Mouse (Mus musculus): Measurements from ENCODE around the gene Tial1. TPM values are rescaled to one million over a fixed set of nuclear protein-coding genes. Genes with fewer than 3 reads are reported as not detected.

Tial1 gene
- polyA plus RNA-seq, 1 experiment, result 138 TPM

DNA sequence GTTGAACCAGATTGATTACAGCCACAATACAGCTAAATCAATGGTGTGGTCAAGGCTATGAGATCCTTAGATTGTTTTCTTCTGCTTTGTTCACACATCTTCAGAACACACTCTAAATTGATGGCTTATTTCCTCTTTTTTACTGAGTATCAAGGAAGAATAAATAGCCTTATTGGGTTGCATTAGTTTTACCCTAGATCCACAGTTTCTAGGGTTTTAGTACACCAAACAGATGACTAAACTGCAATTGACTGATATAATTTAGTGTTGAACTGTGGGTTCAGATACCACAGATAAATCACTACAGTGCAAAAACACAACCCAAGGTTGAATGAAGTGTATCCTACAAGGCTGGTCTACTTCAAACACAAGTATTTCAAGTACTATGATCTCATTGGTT, 3.5 kb downstream of the Tial1 start:
- peaks cover 14% of the 10 kb centered on the region for H3K4me1 ChIP-seq (ENCODE audit: control insufficient read depth, insufficient read depth, low read length)
- no peak overlapping the region for H3K4me3 ChIP-seq (ENCODE audit: insufficient read depth, low read length)
- TF ChIP-seq CTCF (IDR thresholded peaks at IDR 0.05; ENCODE audit: low read depth, low read length) (no peak), POLR2A (IDR thresholded peaks at IDR 0.05; ENCODE audit: borderline replicate concordance, low read depth, low read length) (no peak)
- no peak overlapping the region for H3K27ac ChIP-seq (ENCODE audit: insufficient read depth, low read depth, low read length)

DNA sequence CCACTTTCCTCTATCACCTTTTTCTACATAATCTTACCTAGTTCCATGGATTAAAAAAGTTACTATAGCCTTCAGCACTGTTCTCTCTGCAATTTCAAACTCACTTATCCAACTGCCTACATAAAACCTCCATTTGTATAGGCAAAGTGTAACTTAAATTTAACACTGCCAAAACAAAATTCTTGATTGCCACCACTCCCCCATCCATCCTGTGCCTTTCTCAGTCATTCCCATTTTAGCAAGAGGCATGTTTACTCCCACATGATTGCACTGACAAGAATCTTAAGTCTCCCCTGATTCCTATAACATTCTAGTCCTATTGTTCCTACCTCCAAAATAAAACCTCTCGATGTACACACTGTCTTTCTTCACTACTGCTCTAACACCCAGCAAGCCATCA, 8.8 kb downstream of the Tial1 start:
- no peak for TF ChIP-seq CTCF (IDR thresholded peaks at IDR 0.05; ENCODE audit: low read depth, low read length)
- TF ChIP-seq POLR2A (IDR thresholded peaks at IDR 0.05; ENCODE audit: borderline replicate concordance, low read depth, low read length), result no peak
- H3K4me3 ChIP-seq (ENCODE audit: insufficient read depth, low read length), result no peak overlapping the region
- no peak overlapping the region for H3K27ac ChIP-seq (ENCODE audit: insufficient read depth, low read depth, low read length)

DNA sequence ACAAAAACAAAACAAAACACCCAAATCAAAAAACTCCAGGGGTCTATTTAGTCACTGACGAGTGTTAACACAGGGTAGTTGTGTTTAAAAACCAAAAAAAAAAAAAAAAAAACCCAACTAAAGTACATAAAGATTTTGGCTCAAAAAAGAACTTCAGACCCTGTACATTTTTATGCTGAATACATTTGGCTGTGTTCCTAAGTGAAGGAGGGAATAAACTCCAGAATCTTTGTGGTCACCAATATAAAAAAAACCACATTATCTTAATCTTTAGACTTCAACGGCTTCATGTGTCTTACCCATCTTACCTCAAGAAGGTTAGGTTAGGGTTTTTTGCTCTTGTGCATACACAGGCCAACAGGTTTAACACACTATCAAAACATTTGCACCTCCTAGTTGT, 20.9 kb downstream of the Tial1 start:
- H3K4me1 ChIP-seq (ENCODE audit: control insufficient read depth, insufficient read depth, low read length), result no peaks in the 10 kb centered on the region
- H3K27ac ChIP-seq (ENCODE audit: insufficient read depth, low read depth, low read length), result no peak overlapping the region
- no peak overlapping the region for H3K4me3 ChIP-seq (ENCODE audit: insufficient read depth, low read length)
- no peak for TF ChIP-seq CTCF (IDR thresholded peaks at IDR 0.05; ENCODE audit: low read depth, low read length)
- no peak for TF ChIP-seq POLR2A (IDR thresholded peaks at IDR 0.05; ENCODE audit: borderline replicate concordance, low read depth, low read length)

More for the DNA sequence above, 8.8 kb downstream of the Tial1 start:
- H3K4me1 ChIP-seq (ENCODE audit: control insufficient read depth, insufficient read depth, low read length), result peaks cover 8% of the 10 kb centered on the region

DNA sequence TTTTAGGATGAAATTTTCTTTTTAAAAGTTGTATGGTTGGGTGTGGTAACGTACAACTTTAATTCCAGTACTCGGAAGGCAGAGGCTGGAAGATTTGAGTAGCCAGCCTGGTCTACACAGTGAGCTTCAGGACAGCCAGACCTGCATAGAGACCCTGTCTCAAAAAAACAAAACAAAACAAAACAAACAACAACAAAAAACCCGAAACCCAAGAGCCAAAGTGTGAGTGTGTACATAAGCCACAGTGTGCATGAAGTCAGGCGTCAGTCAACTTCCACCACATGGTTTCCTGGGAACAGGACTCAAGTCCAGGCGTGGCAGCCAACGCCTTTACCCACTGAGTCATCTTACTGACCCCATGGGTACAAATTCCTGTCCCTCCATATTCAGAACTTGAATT, 22.3 kb downstream of the Tial1 start:
- Histone ChIP-seq H3K27ac (ENCODE audit: insufficient read depth, low read depth, low read length) (no peak overlapping the region), H3K4me1 (ENCODE audit: control insufficient read depth, insufficient read depth, low read length) (no peaks in the 10 kb centered on the region), H3K4me3 (ENCODE audit: insufficient read depth, low read length) (no peak overlapping the region)
- TF ChIP-seq CTCF (IDR thresholded peaks at IDR 0.05; ENCODE audit: low read depth, low read length), result no peak
- no peak for TF ChIP-seq POLR2A (IDR thresholded peaks at IDR 0.05; ENCODE audit: borderline replicate concordance, low read depth, low read length)

DNA sequence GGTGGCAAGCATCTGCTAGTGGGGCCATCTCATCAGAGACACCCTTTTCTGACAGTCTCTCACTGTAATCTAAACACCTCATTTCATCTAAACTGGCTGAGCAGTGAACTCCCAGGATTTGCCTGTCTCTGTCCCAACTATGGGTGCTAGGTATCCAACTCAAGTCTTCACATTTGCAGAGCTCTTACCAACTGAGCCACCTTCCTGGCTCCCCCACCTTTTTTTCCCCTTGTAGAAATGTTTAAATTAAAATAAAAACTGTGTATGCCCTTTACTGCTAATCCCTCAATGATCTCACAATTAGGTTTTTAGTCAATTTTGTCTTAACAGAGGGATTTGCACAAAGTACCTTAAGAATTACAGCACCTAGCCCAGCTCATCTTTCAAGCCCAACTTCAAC, 23.4 kb downstream of the Tial1 start:
- no peak overlapping the region for H3K27ac ChIP-seq (ENCODE audit: insufficient read depth, low read depth, low read length)
- no peak overlapping the region for H3K4me3 ChIP-seq (ENCODE audit: insufficient read depth, low read length)
- H3K4me1 ChIP-seq (ENCODE audit: control insufficient read depth, insufficient read depth, low read length), result no peaks in the 10 kb centered on the region
- TF ChIP-seq POLR2A (IDR thresholded peaks at IDR 0.05; ENCODE audit: borderline replicate concordance, low read depth, low read length), result no peak
- no peak for TF ChIP-seq CTCF (IDR thresholded peaks at IDR 0.05; ENCODE audit: low read depth, low read length)

DNA sequence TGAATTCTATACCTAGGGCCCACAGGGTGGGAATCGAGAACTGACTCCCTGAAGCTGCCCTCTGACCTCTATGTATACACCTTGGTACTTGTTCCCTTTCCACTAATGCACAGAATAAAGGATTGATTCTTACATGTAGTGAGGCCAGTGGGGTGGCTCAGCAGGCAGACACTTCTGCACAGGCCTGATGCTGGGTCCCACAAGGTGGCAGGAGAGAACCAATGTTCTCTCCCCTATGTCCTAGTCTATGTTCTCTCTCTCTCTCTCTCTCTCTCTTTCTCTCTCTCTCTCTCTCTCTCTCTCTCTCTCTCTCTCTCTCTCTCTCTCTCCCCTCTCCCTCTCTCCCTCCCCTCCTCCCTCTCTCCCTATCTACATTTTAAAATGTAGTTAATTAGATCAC, 28.3 kb downstream of the Tial1 start:
- TF ChIP-seq POLR2A (IDR thresholded peaks at IDR 0.05; ENCODE audit: borderline replicate concordance, low read depth, low read length) (no peak), CTCF (IDR thresholded peaks at IDR 0.05; ENCODE audit: low read depth, low read length) (no peak)
- H3K4me3 ChIP-seq (ENCODE audit: insufficient read depth, low read length), result no peak overlapping the region
- H3K27ac ChIP-seq (ENCODE audit: insufficient read depth, low read depth, low read length), result no peak overlapping the region
- no peaks in the 10 kb centered on the region for H3K4me1 ChIP-seq (ENCODE audit: control insufficient read depth, insufficient read depth, low read length)

DNA sequence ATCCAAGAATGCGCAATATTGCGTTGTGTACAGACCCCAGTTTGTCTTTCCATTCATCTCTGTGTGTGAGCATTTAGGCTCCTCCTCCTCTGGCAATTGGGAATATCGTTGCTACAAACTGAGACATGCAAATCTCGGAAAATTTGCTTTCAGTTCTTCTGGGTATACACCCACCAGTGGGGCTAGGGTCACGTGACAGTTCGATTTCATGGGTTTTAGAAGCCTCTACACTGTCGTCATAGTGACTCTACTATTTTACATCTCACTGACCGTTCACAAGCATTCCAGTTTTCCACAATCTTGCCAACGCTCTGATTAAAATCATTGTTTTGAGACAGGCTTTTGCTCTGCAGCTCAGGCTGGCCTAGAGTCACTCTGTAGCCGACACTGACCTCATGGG, 28.9 kb downstream of the Tial1 start:
- Histone ChIP-seq H3K4me1 (ENCODE audit: control insufficient read depth, insufficient read depth, low read length) (no peaks in the 10 kb centered on the region), H3K4me3 (ENCODE audit: insufficient read depth, low read length) (no peak overlapping the region), H3K27ac (ENCODE audit: insufficient read depth, low read depth, low read length) (no peak overlapping the region)
- TF ChIP-seq POLR2A (IDR thresholded peaks at IDR 0.05; ENCODE audit: borderline replicate concordance, low read depth, low read length) (no peak), CTCF (IDR thresholded peaks at IDR 0.05; ENCODE audit: low read depth, low read length) (no peak)

DNA sequence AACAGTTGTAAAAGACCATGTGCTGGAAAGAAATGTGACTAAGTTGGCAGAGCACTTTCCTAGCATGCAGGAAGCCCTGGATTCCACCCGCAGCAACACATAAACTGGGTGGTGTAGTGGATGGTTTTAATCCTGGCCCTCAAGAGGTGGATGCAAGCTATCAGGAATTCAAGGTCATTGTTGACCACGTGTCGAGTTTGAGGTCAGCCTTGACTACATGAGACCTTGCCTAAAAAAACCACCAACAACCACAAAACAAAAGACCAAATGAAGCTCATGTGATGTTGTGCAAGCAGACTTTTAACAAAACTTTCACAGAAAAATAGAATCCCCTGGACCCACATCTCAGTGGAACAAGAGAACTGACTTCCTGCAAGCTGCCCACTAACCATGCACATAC, 39.0 kb downstream of the Tial1 start:
- H3K4me1 ChIP-seq (ENCODE audit: control insufficient read depth, insufficient read depth, low read length), result peaks cover 3% of the 10 kb centered on the region; the same call in 1 of the 2 replicates
- TF ChIP-seq POLR2A (IDR thresholded peaks at IDR 0.05; ENCODE audit: borderline replicate concordance, low read depth, low read length) (no peak), CTCF (IDR thresholded peaks at IDR 0.05; ENCODE audit: low read depth, low read length) (no peak)

DNA sequence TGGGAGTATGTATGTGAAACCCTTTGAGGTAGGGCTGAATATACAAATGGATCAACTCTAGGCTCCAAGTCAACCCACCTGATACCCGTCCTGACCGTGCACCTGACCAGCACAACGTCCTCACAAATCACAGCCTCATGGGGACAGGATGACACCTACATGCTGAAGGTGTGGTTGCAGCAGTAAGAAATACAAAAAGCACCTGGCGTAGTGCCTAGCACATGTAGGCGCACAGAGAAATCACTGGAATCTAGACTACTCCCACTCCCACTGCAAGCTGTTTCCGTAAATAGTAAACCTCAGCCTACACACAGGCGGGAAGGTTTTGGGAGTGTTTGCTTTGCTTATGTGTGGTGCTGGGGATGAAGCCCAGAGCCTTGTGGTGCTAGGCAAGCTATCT, 39.8 kb downstream of the Tial1 start:
- no peak overlapping the region for H3K27ac ChIP-seq (ENCODE audit: insufficient read depth, low read depth, low read length)
- H3K4me3 ChIP-seq (ENCODE audit: insufficient read depth, low read length), result no peak overlapping the region
- no peak for TF ChIP-seq CTCF (IDR thresholded peaks at IDR 0.05; ENCODE audit: low read depth, low read length)
- no peak for TF ChIP-seq POLR2A (IDR thresholded peaks at IDR 0.05; ENCODE audit: borderline replicate concordance, low read depth, low read length)
- peaks cover 9% of the 10 kb centered on the region; the same call in 1 of the 2 replicates for H3K4me1 ChIP-seq (ENCODE audit: control insufficient read depth, insufficient read depth, low read length)

More for the DNA sequence above, 39.0 kb downstream of the Tial1 start:
- no peak overlapping the region for H3K27ac ChIP-seq (ENCODE audit: insufficient read depth, low read depth, low read length)
- no peak overlapping the region for H3K4me3 ChIP-seq (ENCODE audit: insufficient read depth, low read length)

DNA sequence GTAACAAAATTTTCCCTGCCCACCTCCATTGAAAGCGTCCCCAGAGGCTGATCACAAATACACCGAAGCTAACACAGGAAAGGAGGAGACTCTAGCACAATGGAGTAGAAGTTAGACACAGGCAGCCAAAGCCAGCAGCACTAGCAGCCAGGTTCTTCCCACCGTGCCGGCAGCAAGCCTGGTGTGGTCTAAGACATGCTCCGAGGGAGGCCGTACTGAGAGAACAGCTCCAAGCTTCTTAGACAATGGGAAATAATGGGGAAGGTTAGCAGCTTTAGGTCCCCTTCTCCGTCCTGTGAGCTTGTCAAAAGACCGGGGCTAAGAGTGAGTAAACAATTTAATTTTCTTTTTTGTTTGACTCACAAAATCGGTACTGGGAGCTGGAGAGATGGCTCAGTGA, 41.8 kb downstream of the Tial1 start:
- Histone ChIP-seq H3K27ac (ENCODE audit: insufficient read depth, low read depth, low read length) (no peak overlapping the region), H3K4me1 (ENCODE audit: control insufficient read depth, insufficient read depth, low read length) (peaks cover 11% of the 10 kb centered on the region), H3K4me3 (ENCODE audit: insufficient read depth, low read length) (no peak overlapping the region)
- no peak for TF ChIP-seq CTCF (IDR thresholded peaks at IDR 0.05; ENCODE audit: low read depth, low read length)
- TF ChIP-seq POLR2A (IDR thresholded peaks at IDR 0.05; ENCODE audit: borderline replicate concordance, low read depth, low read length), result no peak

All from bone marrow macrophage, adult 2 months (primary cell).